Comparison of ENCODE assay signal across 8 mouse cellular contexts in the genomic region with DNA sequence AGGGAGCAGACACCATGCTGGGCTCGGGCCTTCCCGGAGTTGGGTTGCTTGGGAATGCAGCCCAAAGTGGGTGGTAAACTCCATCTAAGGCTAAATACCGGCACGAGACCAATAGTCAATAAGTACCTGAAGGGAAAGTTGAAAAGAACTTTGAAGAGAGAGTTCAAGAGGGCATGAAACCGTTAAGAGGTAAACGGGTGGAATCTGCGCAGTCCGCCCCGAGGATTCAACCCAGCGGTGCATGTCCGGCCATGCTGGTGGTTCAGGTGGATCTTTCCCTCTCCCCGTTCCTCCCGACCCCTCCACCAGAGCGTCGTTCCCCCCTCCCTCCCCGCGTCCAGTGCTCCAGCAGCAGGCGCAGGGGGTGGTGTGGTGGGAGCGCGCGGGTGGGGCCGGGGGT.
DNase-seq lines count a peak whose midpoint lies in the region; ATAC-seq and TF ChIP-seq lines count a peak whose summit lies in the region.

No protein-coding gene starts in this region.

- no peak overlapping the region for H3K9ac ChIP-seq in stomach, postnatal 0 days (ENCODE audit: low read length)

- no peaks in the 10 kb centered on the region for H3K27me3 ChIP-seq in midbrain, embryonic 10.5 days (ENCODE audit: low read depth, poor library complexity, severe bottlenecking)
- H3K27me3 ChIP-seq in stomach, postnatal 0 days (ENCODE audit: control insufficient read depth, insufficient read depth, low read length): no peaks in the 10 kb centered on the region

- TF ChIP-seq CTCF in layer of hippocampus, adult 2 months (conservative IDR thresholded peaks at IDR 0.05): no peak
- TF ChIP-seq CTCF in stomach, postnatal 0 days (IDR thresholded peaks at IDR 0.05; ENCODE audit: low read depth): no peak

- peaks cover 22% of the 10 kb centered on the region for H3K9me3 ChIP-seq in midbrain, embryonic 10.5 days (replicated peaks)
- H3K9me3 ChIP-seq in stomach, postnatal 0 days (ENCODE audit: control insufficient read depth, low read length): peaks cover 5% of the 10 kb centered on the region; the same call in 1 of the 2 replicates

- peak; percentile 88 for ATAC-seq in erythroblast, adult 5-6 weeks (replicated peaks; ENCODE audit: low FRiP score, poor library complexity, severe bottlenecking)
- ATAC-seq in stomach, postnatal 0 days (ENCODE audit: low FRiP score, low TSS enrichment): peak; percentile 100

- DNase-seq in layer of hippocampus, adult 2 months (ENCODE audit: low spot score in 2 of 2): peak; percentile 30 to 53
- DNase-seq in layer of hippocampus, adult 8-10 months (ENCODE audit: low spot score in 2 of 2): no peak
- DNase-seq in adrenal gland, postnatal 36 days: peak; percentile 14 to 63
- DNase-seq in heart, postnatal 4 days: peak; percentile 63
- peak; percentile 55 for DNase-seq in left cerebral cortex, postnatal 4 days
- peak; percentile 78 for DNase-seq in midbrain, embryonic 10.5 days (ENCODE audit: low spot score)
- DNase-seq in stomach, postnatal 0 days (ENCODE audit: low spot score): peak; percentile 70

- 56% methylated on average over 22 of the region's 22 CpGs for WGBS in midbrain, embryonic 10.5 days
- WGBS in stomach, postnatal 0 days: 58% methylated on average over 22 of the region's 22 CpGs

- intact Hi-C loops in left cerebral cortex, postnatal 4 days (cut with DNase I): no loop called here

- H3K4me3 ChIP-seq in layer of hippocampus, adult 2 months: no peak overlapping the region
- H3K4me3 ChIP-seq in midbrain, embryonic 10.5 days: no peak overlapping the region
- no peak overlapping the region for H3K4me3 ChIP-seq in stomach, postnatal 0 days (ENCODE audit: low read depth, low read length)

- TF ChIP-seq EP300 in stomach, postnatal 0 days (optimal IDR thresholded peaks at IDR 0.05): no peak

- no peaks in the 10 kb centered on the region for H3K36me3 ChIP-seq in midbrain, embryonic 10.5 days
- H3K36me3 ChIP-seq in stomach, postnatal 0 days (ENCODE audit: control insufficient read depth, insufficient read depth, low read length): no peaks in the 10 kb centered on the region

- no peak overlapping the region for H3K27ac ChIP-seq in layer of hippocampus, adult 2 months
- no peak overlapping the region for H3K27ac ChIP-seq in midbrain, embryonic 10.5 days (replicated peaks)
- H3K27ac ChIP-seq in stomach, postnatal 0 days (replicated peaks): no peak overlapping the region

- H3K4me1 ChIP-seq in midbrain, embryonic 10.5 days: no peaks in the 10 kb centered on the region
- H3K4me1 ChIP-seq in stomach, postnatal 0 days (replicated peaks; ENCODE audit: control insufficient read depth, insufficient read depth): no peaks in the 10 kb centered on the region

- no peak overlapping the region for H3K4me2 ChIP-seq in stomach, postnatal 0 days (replicated peaks; ENCODE audit: low read depth)

Comparison
In these comparisons a context has a peak if more than half of its experiments do, and no peak if none do; other contexts are left out.
1. DNase-seq: peak in layer of hippocampus, adult 2 months (2 of 2), adrenal gland, postnatal 36 days (2 of 2), heart, postnatal 4 days (single experiment), left cerebral cortex, postnatal 4 days (single experiment), midbrain, embryonic 10.5 days (single experiment) and stomach, postnatal 0 days (single experiment); none in layer of hippocampus, adult 8-10 months (0 of 2).